Mouse (Mus musculus) hindbrain, postnatal 0 days (tissue): ENCODE results near the gene Ppp1r14b. TPM values are rescaled to one million over a fixed set of nuclear protein-coding genes. Genes with fewer than 3 reads are reported as not detected.
A peak's percentile ranks its signal among the peaks of the same experiment; 100 is the strongest.

Experiments used
- ATAC-seq: fragments of 200-750 bp; cut with Nextera tagmentation; 2 replicates; pipeline ENCODE4 v1.8.0; 2017; ENCODE audit warnings: mild to moderate bottlenecking, moderate TSS enrichment, moderate library complexity
- DNase-seq: peaks from one replicate; pipeline ENCODE4 v3.0.0-alpha.2; 2015; ENCODE audit warnings: low spot score
- H3K27ac ChIP-seq: fragments of 300-500 bp; sonication (generic); 2 replicates; pipeline ENCODE4 v1.5.1; 2014; ENCODE audit warnings: mild to moderate bottlenecking
- H3K27me3 ChIP-seq: fragments of 300-500 bp; sonication (generic); 2 replicates; pipeline ENCODE4 v1.6.1; 2014; ENCODE audit warnings: low read length, mixed read lengths; ENCODE audit not compliant: insufficient read depth
- H3K36me3 ChIP-seq: fragments of 300-500 bp; sonication (generic); 2 replicates; pipeline ENCODE4 v1.6.1; 2014; ENCODE audit warnings: low read length, mixed read lengths; ENCODE audit not compliant: insufficient read depth
- H3K4me1 ChIP-seq: fragments of 300-500 bp; sonication (generic); 2 replicates; pipeline ENCODE4 v1.6.1; 2014; ENCODE audit warnings: antibody characterized with exemption, low read length, mixed read lengths; ENCODE audit not compliant: insufficient read depth
- H3K4me2 ChIP-seq: fragments of 300-500 bp; sonication (generic); 2 replicates; pipeline ENCODE4 v1.6.1; 2014; ENCODE audit warnings: low read depth, mild to moderate bottlenecking, low read length, moderate library complexity, mixed read lengths
- H3K4me3 ChIP-seq: fragments of 300-500 bp; sonication (generic); 2 replicates; pipeline ENCODE4 v1.5.1; 2014; ENCODE audit warnings: low read length
- H3K9ac ChIP-seq: fragments of 300-500 bp; sonication (generic); replicated peaks from 2 replicates; pipeline ENCODE4 v1.6.1; 2014; ENCODE audit warnings: mild to moderate bottlenecking, low read length, moderate library complexity, mixed read lengths
- H3K9me3 ChIP-seq: fragments of 300-500 bp; sonication (generic); 2 replicates; pipeline ENCODE4 v1.6.1; 2016; ENCODE audit warnings: low read length, mixed read lengths
- CTCF ChIP-seq: IDR thresholded peaks from 2 replicates; pipeline ENCODE4 v1.5.1; 2016; ENCODE audit warnings: antibody characterized with exemption, control low read depth, low read depth
- WGBS: fragments of 180-500 bp; shearing (Covaris S2); extraction: QIAGEN DNeasy Blood & Tissue Kit; methylation state at CpG from one replicate; pipeline ENCODE4 v1.1.7; 2014; 5-methylcytosine and 5-hydroxymethylcytosine counted together
- polyA plus RNA-seq: library from polyadenylated mRNA; unstranded; fragments of >200 nt; fragmentation: Nextera tagmentation; extraction: Ambion mirVana; gene quantifications from 2 replicates; pipeline ENCODE4 v1.2.1, GENCODE M21; 2015
- total RNA-seq: library from RNA; depleted of rRNA; stranded (reverse); fragments of >200 nt; gene quantifications from 2 replicates; pipeline ENCODE4 v1.2.3, GENCODE M21; 2014

Ppp1r14b gene
- total and polyA plus RNA-seq, 2 experiments from 2014 or later, result 155 to 210 TPM

- peak within 1 kb of the TSS; percentile 68 for H3K4me3 ChIP-seq
- peaks cover 23% of the 10 kb centered on the region; the same call in 1 of the 2 replicates for H3K36me3 ChIP-seq
- H3K9ac ChIP-seq, result peak within 1 kb of the TSS; percentile 79
- peak; percentile 86 for ATAC-seq
- TF ChIP-seq CTCF, result no peak
- H3K4me1 ChIP-seq, result peaks cover 30% of the 10 kb centered on the region
- WGBS, result 2% methylated on average over 38 of the region's 38 CpGs
- DNase-seq, result peak; percentile 100
- peak within 1 kb of the TSS; percentile 76 for H3K4me2 ChIP-seq
- no peaks in the 10 kb centered on the region for H3K9me3 ChIP-seq
- no peaks in the 10 kb centered on the region for H3K27me3 ChIP-seq
- peak within 1 kb of the TSS; percentile 96 for H3K27ac ChIP-seq
These were observed 5.8 kb downstream of the Ppp1r14b start, which contains the start of gene Fkbp2 for GRCm38 (mm10) chr19:6980381-6981093. Fkbp2 (minus strand) TSS chr19:6980501.

- DNase-seq (no peak), ATAC-seq (no peak)
- peak overlapping the region; percentile 76; the same call in 1 of the 2 replicates for H3K4me2 ChIP-seq
- 92% methylated on average over 4 of the region's 4 CpGs for WGBS
- no peaks in the 10 kb centered on the region for H3K27me3 ChIP-seq
- H3K36me3 ChIP-seq, result peaks cover 23% of the 10 kb centered on the region; the same call in 1 of the 2 replicates
- TF ChIP-seq CTCF, result no peak
- H3K9me3 ChIP-seq, result no peaks in the 10 kb centered on the region
- H3K9ac ChIP-seq, result 0 out of 2 replicates have a peak overlapping the region, but pooled peaks have one; percentile 79
- H3K27ac ChIP-seq, result peak overlapping the region; percentile 96; the same call in 1 of the 2 replicates
- H3K4me3 ChIP-seq, result no peak overlapping the region
- peaks cover 25% of the 10 kb centered on the region for H3K4me1 ChIP-seq
These were observed 6.7 kb downstream of the Ppp1r14b start for GRCm38 (mm10) chr19:6981465-6981864.

- Histone ChIP-seq H3K9ac (no peak overlapping the region), H3K27me3 (no peaks in the 10 kb centered on the region), H3K9me3 (no peaks in the 10 kb centered on the region), H3K36me3 (peaks cover 19% of the 10 kb centered on the region; the same call in 1 of the 2 replicates), H3K27ac (no peak overlapping the region), H3K4me3 (no peak overlapping the region), H3K4me1 (peaks cover 14% of the 10 kb centered on the region), H3K4me2 (no peak overlapping the region)
- no peak for DNase-seq
- ATAC-seq, result no peak
- 30% methylated on average over 5 of the region's 5 CpGs for WGBS
- TF ChIP-seq CTCF, result no peak
These were observed 8.9 kb downstream of the Ppp1r14b start for GRCm38 (mm10) chr19:6983621-6984020.

GRCm38 (mm10) chr19:6985300-6985699 is 10.5 kb downstream of the Ppp1r14b start:
- WGBS, result 87% methylated on average over 19 of the region's 19 CpGs
- Histone ChIP-seq H3K9me3 (no peaks in the 10 kb centered on the region), H3K4me2 (no peak overlapping the region), H3K36me3 (peaks cover 19% of the 10 kb centered on the region; the same call in 1 of the 2 replicates), H3K27me3 (no peaks in the 10 kb centered on the region), H3K4me1 (peaks cover 8% of the 10 kb centered on the region), H3K27ac (no peak overlapping the region), H3K4me3 (no peak overlapping the region), H3K9ac (no peak overlapping the region)
- no peak for TF ChIP-seq CTCF
- no peak for ATAC-seq
- no peak for DNase-seq

- no peak for ATAC-seq
- H3K27ac ChIP-seq, result peak overlapping the region; percentile 75; the same call in 1 of the 2 replicates
These were observed 11.4 kb downstream of the Ppp1r14b start for GRCm38 (mm10) chr19:6985951-6986708.

GRCm38 (mm10) chr19:6987061-6987903 is 12.5 kb downstream of the Ppp1r14b start, which contains the start of gene Vegfb:
Vegfb (minus strand) TSS chr19:6987651.
- peak within 1 kb of the TSS; percentile 78 for H3K9ac ChIP-seq
- no peak for TF ChIP-seq CTCF
- peak; percentile 72 for DNase-seq

More at GRCm38 (mm10) chr19:6985951-6986708, 11.4 kb downstream of the Ppp1r14b start:
- WGBS, result 75% methylated on average over 10 of the region's 10 CpGs
- no peak for TF ChIP-seq CTCF
- DNase-seq, result no peak
- H3K4me3 ChIP-seq, result no peak overlapping the region
- no peaks in the 10 kb centered on the region for H3K27me3 ChIP-seq
- peak overlapping the region; percentile 79 for H3K4me2 ChIP-seq
- peak overlapping the region; percentile 78; the same call in 1 of the 2 replicates for H3K9ac ChIP-seq
- peaks cover 19% of the 10 kb centered on the region; the same call in 1 of the 2 replicates for H3K36me3 ChIP-seq
- no peaks in the 10 kb centered on the region for H3K9me3 ChIP-seq
- peaks cover 4% of the 10 kb centered on the region for H3K4me1 ChIP-seq

More at GRCm38 (mm10) chr19:6987061-6987903, 12.5 kb downstream of the Ppp1r14b start, which contains the start of gene Vegfb:
- Histone ChIP-seq H3K4me1 (no peaks in the 10 kb centered on the region), H3K4me3 (peak within 1 kb of the TSS; percentile 58), H3K27me3 (no peaks in the 10 kb centered on the region), H3K27ac (peak within 1 kb of the TSS; percentile 75), H3K36me3 (peaks cover 17% of the 10 kb centered on the region; the same call in 1 of the 2 replicates), H3K4me2 (peak within 1 kb of the TSS; percentile 79), H3K9me3 (no peaks in the 10 kb centered on the region)
- WGBS, result 3% methylated on average over 70 of the region's 85 CpGs
- ATAC-seq, result peak; percentile 52
